Mouse (Mus musculus): ENCODE measurements at regions not wholly inside any gene's neighbourhood (a gene's known extent, or its start where the extent isn't known, plus 50 kb on each side); places are given as distances from the start of the nearest gene placed in this dataset.

DNA sequence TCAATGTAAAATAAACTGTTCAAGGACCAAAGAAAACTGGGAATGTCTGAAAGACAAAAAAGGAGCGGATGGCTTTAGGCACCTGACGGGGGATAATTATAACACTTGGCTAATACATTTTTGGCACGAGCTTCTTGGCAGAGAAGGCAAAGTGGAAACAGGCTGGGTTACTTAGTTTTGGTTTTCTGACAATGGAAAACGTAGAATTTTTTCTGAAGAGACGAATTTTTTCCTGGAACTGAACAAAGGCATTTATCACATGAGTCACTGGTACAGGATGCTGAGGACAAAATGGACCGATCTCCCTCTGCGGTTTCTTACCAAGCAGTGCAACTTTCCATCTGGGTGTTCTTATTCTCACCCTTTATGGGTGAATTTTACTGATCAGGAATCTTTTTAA lies 143.2 kb upstream of the Slit3 start:
- in situ Hi-C loops (cut with MboI, MseI) = no loop called here

DNA sequence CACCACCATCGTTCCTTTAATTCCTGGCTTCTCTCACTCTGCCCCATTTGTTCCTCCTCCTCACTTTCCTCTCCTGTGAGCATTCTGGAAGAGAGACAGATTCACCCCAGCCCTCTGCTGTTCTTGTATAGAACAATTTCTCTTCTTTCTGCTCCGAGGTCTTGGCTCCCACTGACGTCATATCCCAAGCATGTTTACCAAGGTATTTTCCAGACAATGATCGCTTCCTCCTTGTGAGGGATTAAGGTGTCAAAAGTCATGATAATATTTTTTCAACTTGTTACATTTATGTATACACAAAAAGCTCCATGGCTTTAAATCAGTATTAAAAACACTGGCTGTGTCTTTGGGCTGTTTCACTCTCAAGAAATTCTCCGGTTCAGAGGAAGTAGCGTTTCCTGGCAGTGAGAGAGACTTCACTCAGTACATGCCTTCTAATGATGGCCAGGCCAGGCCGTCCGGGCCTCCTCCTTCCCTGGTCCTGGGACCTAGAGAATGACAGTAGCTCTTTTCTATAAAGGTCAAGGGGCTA lies 142.4 kb upstream of the Spdl1 start:
- in situ Hi-C loops (cut with MboI, MseI) = no loop called here

DNA sequence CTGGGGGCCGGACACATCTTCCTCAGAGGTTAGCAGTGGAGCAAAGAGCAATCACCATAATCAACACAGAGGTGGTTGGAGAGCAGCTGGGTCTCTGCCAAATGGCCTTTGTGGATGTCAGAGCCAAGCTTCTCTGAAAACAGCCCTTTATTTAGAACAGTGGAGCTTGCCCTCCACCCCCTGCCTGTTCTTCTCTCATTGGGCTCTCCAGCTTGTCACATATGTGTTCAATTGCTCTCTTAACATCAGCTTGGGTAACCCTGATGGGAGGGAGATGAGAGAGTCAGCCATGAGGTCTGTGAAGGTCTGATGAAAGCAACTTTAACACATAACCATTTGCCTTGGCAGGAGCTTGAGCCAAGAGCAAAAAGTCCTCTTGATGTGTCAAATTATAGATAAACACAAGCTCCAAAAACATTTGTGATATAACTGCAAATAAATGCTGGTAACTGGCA lies 140.1 kb upstream of the Spdl1 start:
- in situ Hi-C loops (cut with MboI, MseI) = no loop called here

DNA sequence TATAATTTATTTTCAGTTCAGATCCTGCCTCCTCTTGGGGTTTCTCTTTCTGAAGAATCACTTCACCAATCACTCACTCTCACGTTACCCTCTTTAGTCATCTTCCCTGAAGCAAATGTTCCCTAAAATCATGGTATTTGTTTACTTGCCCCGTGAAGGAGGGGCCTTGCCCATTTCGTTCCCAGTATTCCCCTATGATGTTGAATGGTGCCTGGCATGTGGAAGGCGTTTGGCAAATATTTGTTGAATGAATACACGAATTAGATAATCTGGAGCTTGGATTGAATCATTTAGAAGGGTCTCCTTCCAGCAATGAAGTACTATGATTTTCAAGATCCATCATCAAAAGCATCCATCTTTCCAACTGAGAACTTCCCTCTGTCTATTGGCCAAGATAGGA lies 139.6 kb upstream of the Spdl1 start:
- in situ Hi-C loops (cut with MboI, MseI) = no loop called here

DNA sequence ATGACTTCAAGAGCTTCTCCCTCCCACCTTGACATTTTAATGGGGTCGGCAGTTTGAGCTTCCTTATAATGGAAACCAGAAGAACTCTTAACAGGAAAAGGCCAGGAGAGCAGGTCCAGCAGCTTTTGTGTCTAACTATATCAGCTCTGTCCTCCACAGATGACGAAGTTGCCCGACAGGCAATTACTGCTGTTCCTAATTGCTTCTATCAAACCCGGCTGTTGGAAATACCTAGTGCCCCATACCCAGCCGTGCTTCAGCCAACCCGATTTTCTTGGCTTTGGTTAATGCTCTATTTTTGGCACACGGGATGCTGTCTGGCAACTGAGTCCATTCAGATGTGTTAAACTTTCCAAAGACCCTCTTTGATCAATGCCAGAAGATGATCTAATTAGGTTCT lies 125.8 kb upstream of the Spdl1 start:
- in situ Hi-C loops (cut with MboI, MseI) = no loop called here

DNA sequence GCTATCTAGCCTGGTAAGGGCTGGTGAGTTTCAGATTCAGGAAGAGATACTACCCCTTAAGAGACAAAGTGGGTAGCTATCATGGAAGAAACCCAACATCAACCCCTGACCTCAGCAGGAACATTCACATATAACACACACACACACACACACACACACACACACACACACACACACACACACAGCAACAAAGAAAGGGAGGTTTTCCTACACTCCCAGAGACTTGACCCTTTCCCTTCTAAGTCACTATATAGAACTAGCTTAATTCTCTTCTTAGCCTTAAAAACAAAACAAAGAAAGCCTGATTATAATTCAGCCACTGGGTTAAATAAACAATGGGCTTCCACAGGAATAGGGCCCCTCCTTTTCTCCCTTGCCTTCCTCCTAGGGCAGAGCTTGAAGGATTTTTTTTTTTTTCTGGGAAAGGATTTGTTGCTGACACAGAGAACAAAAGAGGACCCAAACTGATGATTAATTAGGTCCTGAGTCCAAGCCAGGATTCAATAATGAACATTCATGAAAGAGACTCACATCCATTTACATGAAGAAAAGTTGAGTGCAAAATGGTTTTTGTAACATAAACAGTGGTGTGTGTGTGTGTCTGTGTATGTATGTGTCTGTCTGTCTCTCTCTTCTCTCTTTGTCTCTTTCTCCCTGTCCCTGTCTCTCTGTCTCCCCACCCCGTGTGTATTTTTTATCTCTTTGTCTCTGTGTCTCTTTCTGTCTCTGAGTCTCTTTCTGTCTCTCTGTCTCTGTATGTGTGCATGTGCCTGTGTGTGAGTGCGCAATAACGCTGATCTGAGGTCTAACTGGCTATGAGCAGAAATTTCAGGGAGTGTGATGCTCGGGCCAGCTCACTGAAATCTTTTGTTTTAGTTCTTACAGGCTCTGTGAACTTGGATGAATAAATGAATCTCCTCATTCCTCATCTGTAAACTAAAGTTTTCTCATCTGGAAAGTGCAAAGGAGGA lies 108.3 kb upstream of the Spdl1 start:
- in situ Hi-C loops (cut with MboI, MseI) = no loop called here

DNA sequence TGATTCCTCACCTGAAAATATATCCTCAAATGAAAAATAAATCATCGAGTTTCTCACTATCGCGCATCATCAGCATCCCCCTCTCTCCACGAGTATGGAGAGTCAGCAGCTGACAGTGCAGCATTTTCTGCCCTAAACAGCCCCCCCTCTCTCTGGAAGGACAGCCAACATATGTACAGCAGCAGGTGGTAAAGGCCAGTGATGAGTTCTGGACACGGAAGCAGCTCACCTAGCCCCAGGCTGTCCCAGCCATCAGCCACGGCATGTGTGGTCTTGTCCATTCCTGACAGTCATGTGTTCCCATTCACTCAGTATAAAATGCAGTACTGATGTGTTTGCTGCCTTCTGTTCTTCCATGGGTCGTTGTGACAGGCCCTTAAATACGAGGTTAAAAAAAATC lies 106.7 kb upstream of the Spdl1 start:
- in situ Hi-C loops (cut with MboI, MseI) = no loop called here

DNA sequence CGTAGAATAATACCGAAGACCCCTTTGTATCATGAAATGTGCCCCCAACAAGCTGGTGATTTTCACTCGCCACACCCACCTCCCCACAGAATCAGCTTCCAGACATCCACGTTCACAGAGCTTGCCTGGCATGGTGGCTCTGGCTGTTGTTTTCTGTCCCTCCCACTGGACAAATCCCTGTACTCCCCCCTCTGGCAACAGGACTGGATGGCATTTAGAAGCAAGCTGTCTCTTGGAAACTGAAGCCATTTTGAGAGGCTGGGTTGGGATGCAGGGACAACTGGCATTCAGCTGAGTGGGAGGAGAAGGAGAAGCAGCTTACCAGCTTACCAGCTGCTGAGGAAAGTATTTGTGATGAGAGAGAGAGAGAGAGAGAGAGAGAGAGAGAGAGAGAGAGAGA lies 105.6 kb upstream of the Spdl1 start:
- in situ Hi-C loops (cut with MboI, MseI) = no loop called here

DNA sequence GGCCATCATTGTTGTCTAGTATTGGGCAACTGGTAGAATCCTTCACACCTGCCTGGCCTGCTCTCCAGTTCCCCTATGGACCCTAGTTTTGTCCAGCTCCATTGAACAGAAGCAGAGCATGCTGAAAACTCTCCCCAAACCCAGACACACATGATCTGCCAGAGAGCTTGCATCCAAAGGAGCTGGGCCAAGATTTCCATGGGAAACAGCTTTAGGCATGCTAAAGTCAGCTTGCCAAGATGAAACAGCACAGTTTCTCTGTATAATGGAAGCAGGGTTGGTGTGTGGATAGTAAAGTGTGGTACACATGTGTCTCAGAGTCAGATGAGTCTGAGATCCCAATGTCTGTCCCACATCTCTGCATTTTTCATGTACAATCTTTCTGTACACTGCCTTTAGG lies 98.8 kb upstream of the Spdl1 start:
- in situ Hi-C loops (cut with MboI, MseI) = no loop called here

DNA sequence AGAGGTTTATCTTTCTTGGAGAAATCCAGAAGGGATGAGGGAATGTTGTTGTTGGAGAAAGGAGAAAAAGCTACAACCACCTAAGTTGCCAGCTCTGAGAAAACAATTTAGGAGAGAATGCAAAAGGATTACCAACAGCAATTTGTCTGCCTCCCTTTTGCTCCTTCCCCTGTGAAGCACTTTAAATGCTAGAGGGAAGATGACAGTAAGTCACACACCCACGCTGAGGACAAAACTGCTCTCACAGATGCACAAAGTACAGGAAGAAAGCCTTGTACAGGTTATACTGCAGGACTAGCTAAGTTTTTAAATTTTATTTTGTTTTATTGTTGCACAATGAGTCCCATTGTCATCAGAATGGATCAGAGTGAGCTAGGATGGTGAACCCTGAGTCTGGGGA lies 83.7 kb upstream of the Spdl1 start:
- in situ Hi-C loops (cut with MboI, MseI) = no loop called here

DNA sequence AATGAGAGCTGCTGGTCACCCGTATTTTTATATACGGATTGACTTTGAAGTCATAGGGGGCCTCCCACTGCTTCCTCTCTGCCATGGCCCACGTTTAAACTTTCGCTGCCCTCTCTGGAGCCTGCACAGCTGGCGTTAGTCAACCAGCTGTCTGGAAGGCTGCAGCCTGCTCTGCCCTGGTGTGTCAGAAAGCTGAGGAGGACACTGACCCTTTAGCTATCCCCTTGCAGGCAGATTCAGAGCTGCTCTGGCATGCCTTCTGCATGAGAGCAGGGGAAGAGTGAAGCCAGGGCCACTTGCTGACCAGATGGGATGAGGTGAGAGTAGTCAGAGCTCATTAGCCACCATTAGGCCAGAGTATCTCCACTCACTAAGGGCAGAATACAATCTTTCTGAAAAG lies 76.4 kb upstream of the Spdl1 start:
- in situ Hi-C loops (cut with MboI, MseI) = no loop called here

DNA sequence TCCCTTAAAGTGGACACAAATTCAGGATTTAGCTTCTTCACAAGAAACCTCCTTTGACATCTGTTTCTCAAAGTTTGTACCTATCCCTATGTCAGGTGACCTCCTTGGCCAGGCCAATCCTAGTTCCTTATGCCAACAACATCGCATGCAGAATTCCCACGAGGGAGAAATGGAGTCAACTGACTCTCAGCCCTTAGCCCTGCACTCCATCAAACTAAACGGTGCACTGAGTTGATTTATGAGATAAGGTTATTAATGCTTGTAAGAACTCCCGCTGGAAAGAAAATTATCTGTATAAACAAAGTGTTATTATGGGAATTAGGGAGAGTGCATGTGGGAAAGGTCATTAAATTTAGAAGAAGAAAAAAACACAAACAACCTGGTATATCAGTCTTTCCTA lies 70.8 kb upstream of the Spdl1 start:
- in situ Hi-C loops (cut with MboI, MseI) = no loop called here

DNA sequence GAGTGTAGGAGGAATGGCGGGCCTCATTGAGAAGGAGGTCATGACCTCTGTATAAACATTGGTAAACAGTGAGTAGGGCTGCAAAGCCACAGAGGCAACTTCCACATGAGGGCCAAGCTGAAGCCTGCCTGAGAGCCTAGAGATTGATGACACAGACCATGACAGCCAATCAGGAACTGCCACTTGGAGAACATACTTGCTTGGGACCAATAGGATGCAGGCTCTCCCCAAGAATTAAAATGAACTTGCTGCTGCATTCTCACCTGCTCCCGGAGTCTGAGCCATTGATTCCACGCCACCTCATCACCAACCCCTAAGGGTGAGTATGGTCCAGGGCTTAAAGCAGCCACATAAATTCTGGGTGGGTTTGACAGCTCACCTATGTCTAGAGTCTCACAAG lies 66.0 kb upstream of the Spdl1 start:
- in situ Hi-C loops (cut with MboI, MseI) = no loop called here

DNA sequence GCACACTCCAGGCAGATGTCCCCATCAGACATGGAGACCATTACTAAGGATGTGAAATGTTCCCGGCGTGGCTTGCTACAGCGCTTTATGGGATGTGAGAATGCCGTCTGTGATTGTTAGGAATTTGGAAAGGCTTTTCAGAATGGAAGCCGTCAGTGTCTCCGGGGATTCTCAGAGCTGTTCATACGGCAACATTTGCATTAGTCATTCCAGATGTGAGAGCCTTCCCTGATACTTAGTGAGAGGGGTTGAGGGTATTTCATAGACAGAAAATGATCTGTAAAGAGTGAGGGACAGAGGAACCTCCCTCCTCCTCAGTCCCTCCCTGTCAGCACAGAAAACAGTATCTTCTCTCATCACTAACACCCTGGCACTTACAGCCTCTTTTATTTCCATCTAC lies 62.2 kb upstream of the Spdl1 start:
- in situ Hi-C loops (cut with MboI, MseI) = no loop called here

DNA sequence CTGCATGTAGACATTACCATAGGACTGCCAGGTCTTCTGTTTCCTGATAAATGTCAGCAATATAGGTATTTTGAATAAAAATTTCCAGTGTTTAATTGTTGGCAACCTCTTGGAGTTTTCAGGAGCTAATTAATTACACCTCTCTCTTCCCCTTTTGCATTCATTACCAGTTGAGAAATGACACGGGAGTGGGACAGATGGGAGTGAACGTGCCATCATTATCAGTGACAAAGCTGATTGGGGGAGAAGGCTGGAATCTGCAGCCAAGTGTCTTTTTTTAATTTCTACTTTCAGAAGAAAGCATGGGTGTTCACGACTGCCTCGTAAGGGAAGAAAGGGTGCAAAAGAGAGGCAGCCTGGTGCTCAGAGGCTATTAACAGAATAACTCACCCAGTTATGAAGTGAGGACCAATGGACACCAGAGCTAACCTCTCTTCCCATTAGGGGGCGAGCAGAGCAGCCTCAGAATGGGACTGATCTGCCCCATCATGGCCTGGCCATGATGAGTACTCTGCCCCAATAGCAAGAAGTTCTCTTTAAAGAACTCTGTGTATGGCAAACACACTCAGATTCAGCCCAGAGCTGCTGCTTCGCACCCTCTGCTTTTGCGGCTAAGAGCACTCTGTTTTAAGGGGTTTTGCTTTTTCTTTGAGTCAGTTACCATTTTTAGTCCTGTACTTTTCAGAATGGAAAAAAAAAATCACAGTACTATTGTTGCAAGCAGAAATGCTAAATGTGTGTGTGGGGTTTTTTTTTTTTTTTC lies 55.1 kb upstream of the Spdl1 start:
- in situ Hi-C loops (cut with MboI, MseI) = no loop called here

DNA sequence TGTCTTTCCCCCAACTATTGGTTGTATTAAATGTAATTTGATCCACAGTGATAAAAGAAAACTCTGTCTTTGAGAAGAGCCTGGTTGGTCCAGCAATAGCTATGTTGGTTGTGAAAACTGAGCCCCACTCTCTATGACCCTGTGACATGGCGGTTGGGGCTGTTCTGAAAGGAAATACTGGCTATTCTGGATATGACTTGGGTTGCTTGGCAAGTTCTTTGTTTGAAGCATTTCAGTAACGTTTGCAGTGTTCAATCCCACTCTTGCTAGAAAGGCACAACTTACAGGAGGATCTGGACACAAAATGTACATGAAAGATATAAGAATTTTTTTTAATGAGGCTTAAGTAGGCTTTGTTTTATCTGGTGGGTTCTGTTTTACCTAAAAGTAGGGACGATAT lies 54.1 kb upstream of the Spdl1 start:
- in situ Hi-C loops (cut with MboI, MseI) = no loop called here

Measured in T-helper 17 cell (primary cell).